Mouse (Mus musculus) adrenal gland, postnatal 0 days (tissue): Measurements from ENCODE around the gene Depdc5. TPM values are rescaled to one million over a fixed set of nuclear protein-coding genes. Genes with fewer than 3 reads are reported as not detected.

Source experiments
- polyA plus RNA-seq: library from polyadenylated mRNA; unstranded; fragments of >200 nt; fragmentation: Nextera tagmentation; extraction: Ambion mirVana; gene quantifications from 2 replicates; pipeline ENCODE4 v1.2.1, GENCODE M21; 2015

Depdc5 gene
- 8.4 and 12.3 TPM in 2 replicates for polyA plus RNA-seq

GRCm38 (mm10) chr5:32863253-32864228 lies at the start of gene Depdc5:
Depdc5 (plus strand) TSS chr5:32863701.

GRCm38 (mm10) chr5:32827009-32827408 lies 36.5 kb upstream of the Depdc5 start, which contains the start of gene Gm20671:
Gm20671 (minus strand) TSS chr5:32827109.

GRCm38 (mm10) chr5:32853731-32854507 lies 9.6 kb upstream of the Depdc5 start, which contains the start of gene Prr14l:
Prr14l (minus strand) TSS chr5:32854256.

GRCm38 (mm10) chr5:33018561-33019425 lies 155.3 kb downstream of the Depdc5 start, which contains the start of gene Ywhah:
Ywhah (plus strand) TSS chr5:33018816.

Other genes with a start within 250 kb of the Depdc5 start
- 61.7 and 73.7 TPM in 2 replicates for gene Pisd, start 78.1 kb upstream of the Depdc5 start, polyA plus RNA-seq
- gene Gm20671, start 36.6 kb upstream of the Depdc5 start, polyA plus RNA-seq = not detected in 2 replicates
- 7.6 and 12.1 TPM in 2 replicates for gene Prr14l, start 9.4 kb upstream of the Depdc5 start, polyA plus RNA-seq
- 282 and 289 TPM in 2 replicates for gene Ywhah, start 155.1 kb downstream of the Depdc5 start, polyA plus RNA-seq
- gene Slc5a1, start 240.5 kb downstream of the Depdc5 start, polyA plus RNA-seq = 0.03 and 0.49 TPM in 2 replicates